ENCODE assay signal across 9 mouse cellular contexts in genomic region chr11:65088451-65089222, GRCm38 (mm10).
A peak's percentile ranks its signal among the peaks of the same experiment; 100 is the strongest.
DNase-seq lines count a peak whose midpoint lies in the region; ATAC-seq and TF ChIP-seq lines count a peak whose summit lies in the region.
"Had no signal": no experiment of that assay in that cellular context is flagged by ENCODE, and none has a peak within 500 bp of the region (broad histone marks: within the 10 kb centered on the region; RNA-seq: fewer than 3 reads in every experiment).

No protein-coding gene starts in this region.

- H3K27ac ChIP-seq in gastrocnemius, adult 2 months, result no peak overlapping the region
- H3K27ac ChIP-seq in lung, postnatal 0 days (ENCODE audit: low read length), result no peak overlapping the region
- H3K27ac ChIP-seq: limb, embryonic 12.5 days had no signal

- TF ChIP-seq CTCF in gastrocnemius, adult 2 months (IDR thresholded peaks at IDR 0.05), result peak; percentile 75
- TF ChIP-seq CTCF in lung, postnatal 0 days (IDR thresholded peaks at IDR 0.05), result peak; percentile 85

- no peaks in the 10 kb centered on the region for H3K36me3 ChIP-seq in lung, postnatal 0 days (ENCODE audit: insufficient read depth, low read length)
- H3K36me3 ChIP-seq: limb, embryonic 12.5 days had no signal

- 24% methylated on average over 5 of the region's 5 CpGs for WGBS in lung, postnatal 0 days

- no peak for TF ChIP-seq EP300 in lung, postnatal 0 days (IDR thresholded peaks at IDR 0.05)

- H3K27me3 ChIP-seq in lung, postnatal 0 days (replicated peaks; ENCODE audit: insufficient read depth, low read length), result no peaks in the 10 kb centered on the region
- H3K27me3 ChIP-seq: limb, embryonic 12.5 days had no signal

- no peak overlapping the region for H3K4me3 ChIP-seq in gastrocnemius, adult 2 months
- no peak overlapping the region for H3K4me3 ChIP-seq in lung, postnatal 0 days (ENCODE audit: low read depth, low read length)
- H3K4me3 ChIP-seq: limb, embryonic 12.5 days had no signal

- no peak overlapping the region for H3K9ac ChIP-seq in lung, postnatal 0 days (replicated peaks; ENCODE audit: low read depth)
- H3K9ac ChIP-seq: limb, embryonic 12.5 days had no signal

- H3K4me2 ChIP-seq in lung, postnatal 0 days (replicated peaks; ENCODE audit: low read depth, low read length), result no peak overlapping the region
- H3K4me2 ChIP-seq: limb, embryonic 12.5 days had no signal

- peak; percentile 45 for DNase-seq in gastrocnemius, adult 2 months
- DNase-seq in gastrocnemius, postnatal 25 days, result no peak
- DNase-seq in thymus, postnatal 0 days (ENCODE audit: low spot score), result peak; percentile 15
- no peak for DNase-seq in thymus, postnatal 25 days
- DNase-seq in cerebellum, adult 9-10 months, result peak; percentile 82
- DNase-seq in induced T-regulatory cell, adult 2 months (ENCODE audit: low read depth), result peak; percentile 7
- DNase-seq in lung, postnatal 0 days (ENCODE audit: low spot score), result peak; percentile 60
- DNase-seq in spleen, postnatal 14 days (ENCODE audit: low spot score in 2 of 2), result no peak

- intact Hi-C loops in gastrocnemius, adult 2 months (cut with DNase I), result no loop called here

- no peaks in the 10 kb centered on the region for H3K4me1 ChIP-seq in lung, postnatal 0 days (ENCODE audit: insufficient read depth, low read depth, low read length)
- H3K4me1 ChIP-seq: limb, embryonic 12.5 days had no signal

- H3K9me3 ChIP-seq in lung, postnatal 0 days (ENCODE audit: low read length), result no peaks in the 10 kb centered on the region

- ATAC-seq in lung, postnatal 0 days, result no peak

Comparison
In these comparisons a context has a peak if more than half of its experiments do, and no peak if none do; other contexts are left out.
1. DNase-seq: peak in gastrocnemius, adult 2 months (single experiment), thymus, postnatal 0 days (single experiment), cerebellum, adult 9-10 months (single experiment), induced T-regulatory cell, adult 2 months (single experiment) and lung, postnatal 0 days (single experiment); none in gastrocnemius, postnatal 25 days (single experiment), thymus, postnatal 25 days (single experiment) and spleen, postnatal 14 days (0 of 2).